9 mouse cellular contexts compared by ENCODE assay signal in the genomic region with DNA sequence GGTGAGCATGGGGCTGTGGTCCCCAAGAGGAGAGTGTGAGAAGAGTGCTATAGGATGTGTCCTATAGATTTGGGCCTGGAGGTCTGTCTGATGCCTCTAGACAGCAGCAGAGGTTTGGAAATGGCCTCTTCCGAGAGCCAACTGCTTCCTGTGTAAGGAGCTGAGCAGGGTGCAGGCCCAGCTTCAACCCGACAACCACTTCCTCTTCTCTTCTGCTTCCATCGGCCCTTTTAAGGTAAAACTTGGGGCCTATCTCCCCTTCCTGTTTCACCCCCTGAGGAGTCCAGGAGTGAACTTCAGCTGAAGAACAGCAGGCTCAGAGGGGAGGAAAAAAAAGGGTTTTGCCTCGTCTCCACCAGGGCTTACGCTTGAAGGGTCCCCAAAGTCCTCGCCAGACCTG. TPM values are rescaled to one million over a fixed set of nuclear protein-coding genes. Genes with fewer than 3 reads are reported as not detected.
A peak's percentile ranks its signal among the peaks of the same experiment; 100 is the strongest.
DNase-seq lines count a peak whose midpoint lies in the region; ATAC-seq lines count a peak whose summit lies in the region.
"Had no signal": no experiment of that assay in that cellular context is flagged by ENCODE, and none has a peak within 500 bp of the region (broad histone marks: within the 10 kb centered on the region; RNA-seq: fewer than 3 reads in every experiment).

No protein-coding gene starts in this region.

- H3K9ac ChIP-seq in forebrain, embryonic 13.5 days, result 0 out of 2 replicates have a peak overlapping the region, but pooled peaks have one; percentile 27

- H3K27ac ChIP-seq in forebrain, embryonic 13.5 days, result no peak overlapping the region
- H3K27ac ChIP-seq in macrophage, result peak overlapping the region; percentile 98

- peak overlapping the region; percentile 93 for H3K4me2 ChIP-seq in forebrain, embryonic 13.5 days

- intact Hi-C loops in left cerebral cortex, postnatal 36 days (cut with DNase I), result loop anchor here (5.0 kb wide), 3 partner anchors 60 to 95 kb away; a partner anchor contains a TSS

- H3K9me3 ChIP-seq in forebrain, embryonic 13.5 days (replicated peaks), result no peaks in the 10 kb centered on the region

- DNase-seq in lung, postnatal 25 days (ENCODE audit: low spot score), result peak; percentile 72
- DNase-seq in lung, postnatal 14 days, result no peak
- DNase-seq in thymus, postnatal 0 days (ENCODE audit: low spot score), result peak; percentile 89
- no peak for DNase-seq in left cerebral cortex, postnatal 36 days (ENCODE audit: low spot score in 2 of 2)
- no peak for DNase-seq in yolk sac, embryonic 10.5 days (ENCODE audit: low spot score)
- no peak for DNase-seq in cerebellum, adult 8-10 months
- DNase-seq: heart, postnatal 36 days had no signal

- H3K36me3 ChIP-seq in forebrain, embryonic 13.5 days (ENCODE audit: poor library complexity, severe bottlenecking), result peaks cover 23% of the 10 kb centered on the region
- H3K36me3 ChIP-seq in macrophage (ENCODE audit: inconsistent target), result peaks cover 23% of the 10 kb centered on the region

- 0 out of 2 replicates have a peak, but pooled peaks cover 6% of the 10 kb centered on the region for H3K27me3 ChIP-seq in forebrain, embryonic 13.5 days

- peaks cover 46% of the 10 kb centered on the region for H3K4me1 ChIP-seq in forebrain, embryonic 13.5 days

- WGBS in forebrain, embryonic 13.5 days, result 77% methylated on average over 6 of the region's 6 CpGs
- 2% methylated on average over 6 of the region's 6 CpGs for WGBS in macrophage (ENCODE audit: missing documents)

- peaks cover 69% of the 10 kb centered on the region for H3K79me2 ChIP-seq in macrophage (ENCODE audit: inconsistent target)

- no peak overlapping the region for H3K4me3 ChIP-seq in forebrain, embryonic 13.5 days
- H3K4me3 ChIP-seq in macrophage (ENCODE audit: inconsistent target), result peak overlapping the region; percentile 93

- ATAC-seq in forebrain, embryonic 13.5 days, result no peak

RNA-seq across cellular contexts. Expression of a gene that starts 5.2 kb away (rescaled TPM):
- polyA plus RNA-seq in forebrain, embryonic 13.5 days (2015; fragmentation: Nextera tagmentation; extraction: Ambion mirVana), result 72.7 and 77.1 TPM in 2 replicates
- 100 to 1,000 TPM in 24 of 26 experiments, 10 to 100 TPM in 2; 41.0 to 569 (median 277) TPM for total RNA-seq in macrophage (2018; cell fraction: chromatin; rRNA removed)
- total RNA-seq in macrophage (2018; cell fraction: cytosol; rRNA removed), result 100 to 1,000 TPM; 120 to 264 (median 176) TPM
- total RNA-seq in macrophage (2018; cell fraction: nucleus; rRNA removed), result 100 to 1,000 TPM; 109 to 332 (median 183) TPM
- 69.4 to 223 TPM (median 209 TPM) in 3 replicates for polyA plus RNA-seq in macrophage (2018)
- polyA plus RNA-seq in thymus, postnatal 0 days (2015; fragmentation: Nextera tagmentation; extraction: Ambion mirVana), result 1,525 and 1,527 TPM in 2 replicates
- 100 to 1,000 TPM; 159 to 176 TPM for total RNA-seq in left cerebral cortex, postnatal 36 days (2021)

RNA-seq across cellular contexts. Expression of a gene that starts 6.8 kb away (rescaled TPM):
- 16.6 TPM in 2 replicates for polyA plus RNA-seq in forebrain, embryonic 13.5 days (2015; fragmentation: Nextera tagmentation; extraction: Ambion mirVana)
- total RNA-seq in macrophage (2018; cell fraction: chromatin; rRNA removed), result 10 to 100 TPM in 13 of 26 experiments, 1 to 10 TPM in 13; 3.3 to 23.9 (median 9.0) TPM
- total RNA-seq in macrophage (2018; cell fraction: cytosol; rRNA removed), result 1 to 10 TPM; 1.8 to 7.4 (median 5.6) TPM
- 10 to 100 TPM in 12 of 26 experiments, 1 to 10 TPM in 14; 2.4 to 24.5 (median 9.1) TPM for total RNA-seq in macrophage (2018; cell fraction: nucleus; rRNA removed)
- polyA plus RNA-seq in macrophage (2018), result 4.2 to 7.9 TPM (median 4.8 TPM) in 3 replicates
- 6.0 and 7.6 TPM in 2 replicates for polyA plus RNA-seq in thymus, postnatal 0 days (2015; fragmentation: Nextera tagmentation; extraction: Ambion mirVana)
- total RNA-seq in left cerebral cortex, postnatal 36 days (2021), result 10 to 100 TPM; 17.6 to 20.3 TPM

RNA-seq across cellular contexts. Expression of a gene that starts 7.2 kb away (rescaled TPM):
- 183 and 187 TPM in 2 replicates for polyA plus RNA-seq in forebrain, embryonic 13.5 days (2015; fragmentation: Nextera tagmentation; extraction: Ambion mirVana)
- 10 to 100 TPM in 20 of 26 experiments, 1 to 10 TPM in 6; 2.6 to 57.7 (median 19.4) TPM for total RNA-seq in macrophage (2018; cell fraction: chromatin; rRNA removed)
- total RNA-seq in macrophage (2018; cell fraction: cytosol; rRNA removed), result 100 to 1,000 TPM in 2 of 26 experiments, 10 to 100 TPM in 24; 47.6 to 105 (median 80.6) TPM
- total RNA-seq in macrophage (2018; cell fraction: nucleus; rRNA removed), result 10 to 100 TPM in 23 of 26 experiments, 1 to 10 TPM in 3; 7.4 to 71.2 (median 33.6) TPM
- 39.1 to 134 TPM (median 42.4 TPM) in 3 replicates for polyA plus RNA-seq in macrophage (2018)
- polyA plus RNA-seq in thymus, postnatal 0 days (2015; fragmentation: Nextera tagmentation; extraction: Ambion mirVana), result 154 and 155 TPM in 2 replicates
- 100 to 1,000 TPM in 1 of 2 experiments, 10 to 100 TPM in 1; 85.8 to 109 TPM for total RNA-seq in left cerebral cortex, postnatal 36 days (2021)

RNA-seq across cellular contexts. Expression of a gene that starts 26.1 kb away (rescaled TPM):
- 0.46 and 0.68 TPM in 2 replicates for polyA plus RNA-seq in forebrain, embryonic 13.5 days (2015; fragmentation: Nextera tagmentation; extraction: Ambion mirVana)
- total RNA-seq in macrophage (2018; cell fraction: chromatin; rRNA removed), result 1 to 10 TPM in 20 of 26 experiments, under 1 TPM in 3, not detected in 3; 0.74 to 6.1 (median 1.8) TPM
- 1 to 10 TPM in 25 of 26 experiments, under 1 TPM in 1; 0.95 to 8.6 (median 3.4) TPM for total RNA-seq in macrophage (2018; cell fraction: cytosol; rRNA removed)
- 1 to 10 TPM in 16 of 26 experiments, under 1 TPM in 7, not detected in 3; 0.36 to 8.6 (median 1.5) TPM for total RNA-seq in macrophage (2018; cell fraction: nucleus; rRNA removed)
- 1.7 to 8.8 TPM (median 7.5 TPM) in 3 replicates for polyA plus RNA-seq in macrophage (2018)
- 8.5 and 11.0 TPM in 2 replicates for polyA plus RNA-seq in thymus, postnatal 0 days (2015; fragmentation: Nextera tagmentation; extraction: Ambion mirVana)
- 10 to 100 TPM in 1 of 2 experiments, 1 to 10 TPM in 1; 9.6 to 15.9 TPM for total RNA-seq in left cerebral cortex, postnatal 36 days (2021)

RNA-seq across cellular contexts. Expression of a gene that starts 53.2 kb away (rescaled TPM):
- 57.3 and 64.6 TPM in 2 replicates for polyA plus RNA-seq in forebrain, embryonic 13.5 days (2015; fragmentation: Nextera tagmentation; extraction: Ambion mirVana)
- total RNA-seq in macrophage (2018; cell fraction: chromatin; rRNA removed), result 10 to 100 TPM in 21 of 26 experiments, 1 to 10 TPM in 5; 3.7 to 39.6 (median 21.9) TPM
- total RNA-seq in macrophage (2018; cell fraction: cytosol; rRNA removed), result 10 to 100 TPM; 10.2 to 23.4 (median 16.9) TPM
- 10 to 100 TPM in 18 of 26 experiments, 1 to 10 TPM in 8; 4.0 to 36.7 (median 16.2) TPM for total RNA-seq in macrophage (2018; cell fraction: nucleus; rRNA removed)
- 12.5 to 21.7 TPM (median 17.0 TPM) in 3 replicates for polyA plus RNA-seq in macrophage (2018)
- 62.2 and 72.9 TPM in 2 replicates for polyA plus RNA-seq in thymus, postnatal 0 days (2015; fragmentation: Nextera tagmentation; extraction: Ambion mirVana)
- total RNA-seq in left cerebral cortex, postnatal 36 days (2021), result 10 to 100 TPM; 27.2 to 38.4 TPM

Comparison
In these comparisons a context has a peak if more than half of its experiments do, and no peak if none do; other contexts are left out.
1. DNase-seq: peak in lung, postnatal 25 days (single experiment) and thymus, postnatal 0 days (single experiment); none in lung, postnatal 14 days (single experiment), left cerebral cortex, postnatal 36 days (0 of 2), yolk sac, embryonic 10.5 days (single experiment) and cerebellum, adult 8-10 months (single experiment).